Mouse (Mus musculus): ENCODE results near the gene Rai2.

Gene Rai2

DNA sequence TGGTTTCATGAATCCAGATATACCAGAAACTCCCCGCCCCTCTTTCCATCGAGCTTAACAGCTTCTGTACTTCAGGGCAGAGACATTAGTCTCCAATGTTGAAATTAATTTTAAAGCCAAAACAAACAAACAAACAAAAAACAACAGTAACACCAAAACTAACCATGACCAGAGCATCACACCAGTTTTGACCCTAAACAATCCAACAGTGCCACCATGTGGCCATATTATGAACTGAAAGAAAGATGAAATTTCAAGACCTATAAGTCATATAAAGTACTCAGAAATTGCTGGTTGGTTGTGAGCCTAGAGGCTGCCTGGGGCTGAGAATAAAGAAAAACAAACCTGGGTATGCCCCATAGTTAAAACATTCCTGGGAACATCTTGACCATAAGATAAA is 109.3 kb downstream of the Rai2 start:
- in situ Hi-C loops (cut with MboI, MseI): loop anchor here (5.0 kb wide), 1 partner anchor 429 kb away; no protein-coding TSS in a partner anchor
